Mouse (Mus musculus) frontal cortex, postnatal 14 days (tissue): Measurements from ENCODE around the gene Slc16a11.

ENCODE experiments used
- DNase-seq, 2 experiments: peaks; one replicate each; pipeline ENCODE4 v3.0.0; 2022; ENCODE audit warnings: low spot score in 2 of 2

Slc16a11 gene

GRCm38 (mm10) chr11:70225798-70226601 is 13.4 kb downstream of the Slc16a11 start:
- no peak for DNase-seq

- DNase-seq, result no peak
These were observed 14.0 kb downstream of the Slc16a11 start for GRCm38 (mm10) chr11:70226602-70226890.

DNA sequence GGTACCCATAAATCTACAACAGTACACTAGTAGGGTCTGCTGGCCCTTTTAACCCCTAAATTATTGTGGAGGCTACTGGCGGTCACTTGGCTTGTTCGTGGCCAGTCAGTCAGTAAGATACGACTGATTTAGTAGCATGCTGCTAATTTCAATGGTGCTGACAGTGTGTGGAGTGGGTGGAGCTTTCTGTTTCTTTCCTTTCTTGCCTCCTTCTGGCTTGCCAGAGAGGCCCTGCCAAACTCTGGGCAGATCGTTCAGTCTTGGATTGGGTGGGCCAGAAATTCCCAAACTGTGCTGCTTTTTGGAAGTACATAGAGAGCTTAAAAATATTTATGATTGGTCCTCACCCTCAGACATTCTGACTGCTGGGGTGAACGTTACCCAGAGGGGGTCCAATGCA is 14.6 kb downstream of the Slc16a11 start:
- peak; percentile 39 to 46 for DNase-seq

GRCm38 (mm10) chr11:70227661-70228245 is 15.2 kb downstream of the Slc16a11 start:
- no peak for DNase-seq

DNA sequence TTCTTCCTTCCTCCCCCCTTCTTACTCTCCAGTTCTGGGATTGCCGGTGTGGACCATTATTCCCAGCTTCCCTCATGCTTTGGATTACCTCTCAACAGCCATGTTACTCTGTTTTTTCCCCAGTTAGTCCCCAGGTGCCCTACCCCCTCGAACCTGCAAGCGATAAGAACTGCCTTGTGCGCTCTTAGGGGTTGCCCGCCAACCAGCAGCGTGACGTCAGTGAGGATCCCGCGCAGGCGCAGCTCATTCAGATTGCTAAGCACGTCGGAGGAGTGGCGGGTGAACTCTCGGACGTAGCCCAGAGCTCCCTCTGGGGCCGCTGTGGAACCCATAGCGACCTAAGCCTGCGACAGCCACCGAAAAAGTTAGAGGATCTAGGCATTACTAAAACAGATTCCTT is 16.3 kb downstream of the Slc16a11 start:
- peak; percentile 68 for DNase-seq

GRCm38 (mm10) chr11:70229260-70230010 is 16.9 kb downstream of the Slc16a11 start, which contains the start of gene Bcl6b:
Bcl6b (minus strand) TSS chr11:70229798.
- DNase-seq, result no peak

- DNase-seq, result peak; percentile 52 to 72
These were observed 17.7 kb downstream of the Slc16a11 start for GRCm38 (mm10) chr11:70230239-70230727.

GRCm38 (mm10) chr11:70232546-70232945 is 20.0 kb downstream of the Slc16a11 start:
- peak; percentile 41 to 45 for DNase-seq

DNA sequence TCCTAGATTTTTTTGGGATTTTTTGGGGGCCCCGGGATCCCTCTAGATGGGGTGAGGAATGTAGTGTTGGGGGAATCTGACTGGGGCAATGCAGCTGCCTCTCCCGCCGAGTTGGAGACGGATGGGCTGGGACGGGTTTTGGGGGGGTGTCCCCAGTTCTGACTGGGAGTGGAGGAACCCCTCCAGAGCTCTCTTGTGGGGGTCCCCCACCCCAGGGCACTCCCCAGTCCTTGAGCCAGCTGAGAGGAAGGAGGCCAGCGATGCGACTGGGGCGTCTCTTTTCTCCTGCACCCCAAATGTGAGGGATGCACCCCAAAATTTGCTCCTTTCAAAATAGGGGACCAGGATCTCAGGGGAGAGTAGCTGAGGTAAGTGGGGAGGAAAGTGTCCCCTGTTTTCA is 20.5 kb downstream of the Slc16a11 start:
- no peak for DNase-seq

GRCm38 (mm10) chr11:70234037-70234436 is 21.5 kb downstream of the Slc16a11 start:
- no peak for DNase-seq

- no peak for DNase-seq
These were observed 21.9 kb downstream of the Slc16a11 start for GRCm38 (mm10) chr11:70234497-70234896.

DNA sequence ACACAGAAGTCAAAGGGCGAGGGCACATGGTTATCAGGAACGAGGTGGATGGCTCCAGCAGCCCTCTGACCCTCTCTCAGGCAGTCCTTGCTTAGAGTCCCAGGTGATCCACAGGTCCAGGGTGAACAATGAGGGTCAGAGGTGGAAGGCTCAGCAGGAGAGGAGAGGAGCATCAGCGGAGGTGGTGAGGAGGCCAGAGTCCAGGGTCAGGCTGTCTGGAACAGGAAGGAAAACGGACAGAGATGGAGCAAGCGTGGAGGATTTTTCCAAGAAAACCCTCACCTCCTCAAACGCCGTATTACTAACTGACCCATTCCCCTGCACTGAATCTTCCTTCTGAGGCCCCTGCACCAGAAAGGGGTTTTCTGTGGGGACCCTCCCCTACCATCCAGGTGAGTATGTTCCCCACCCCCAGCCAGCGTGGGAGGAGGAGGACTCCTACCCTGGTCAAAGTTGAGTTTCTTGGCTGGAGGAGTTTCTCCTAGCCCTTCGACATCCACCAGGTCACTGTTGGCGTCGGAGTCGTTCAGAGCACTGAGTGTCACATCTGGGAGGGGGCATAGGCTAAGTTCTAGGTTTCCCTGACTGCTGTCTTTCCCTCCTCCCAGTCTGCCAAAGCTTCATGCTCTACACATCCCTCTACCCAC is 22.8 kb downstream of the Slc16a11 start:
- DNase-seq, result no peak

- DNase-seq, result no peak
These were observed 24.2 kb downstream of the Slc16a11 start for GRCm38 (mm10) chr11:70236717-70237116.

DNA sequence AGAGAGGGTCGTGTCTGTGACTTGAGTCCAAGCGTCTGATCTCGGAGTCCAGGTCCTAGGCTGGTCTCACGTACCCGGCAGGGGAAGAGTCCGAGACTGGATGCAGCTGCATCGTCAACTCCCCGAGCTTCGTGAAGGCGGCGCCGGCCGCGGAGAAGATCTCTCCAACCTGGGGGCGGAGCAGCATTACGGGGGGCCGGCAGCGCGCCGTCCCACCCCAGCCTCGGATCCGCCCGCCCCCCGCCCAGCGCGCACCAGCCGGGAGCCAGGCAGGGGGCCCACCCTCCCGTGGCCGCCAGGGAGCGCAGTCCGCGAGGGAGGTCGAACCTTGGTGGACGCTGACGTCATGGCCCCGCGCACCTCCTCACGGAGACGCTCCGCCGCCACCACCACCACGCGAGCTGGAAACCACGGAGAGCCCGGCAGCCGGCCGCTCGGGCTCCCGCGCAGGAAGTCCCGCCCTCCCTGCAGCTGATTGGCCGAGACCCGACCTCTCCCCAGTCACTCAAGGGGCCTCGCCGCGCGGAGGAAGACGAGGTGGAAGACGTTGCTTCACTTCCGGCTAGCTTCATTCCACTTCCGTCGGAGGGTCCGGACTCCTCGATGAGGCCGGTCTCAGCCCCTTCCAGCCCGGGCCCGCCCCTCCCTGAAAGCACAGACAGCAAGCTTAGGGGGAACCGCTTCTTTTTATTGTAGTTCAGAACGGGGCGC is 25.1 kb downstream of the Slc16a11 start, which contains the start of gene 0610010K14Rik:
Gene 0610010K14Rik (minus strand): TSS at position 458 of the 711 bp plus-strand sequence.
- DNase-seq, result peak; percentile 95 to 96

DNA sequence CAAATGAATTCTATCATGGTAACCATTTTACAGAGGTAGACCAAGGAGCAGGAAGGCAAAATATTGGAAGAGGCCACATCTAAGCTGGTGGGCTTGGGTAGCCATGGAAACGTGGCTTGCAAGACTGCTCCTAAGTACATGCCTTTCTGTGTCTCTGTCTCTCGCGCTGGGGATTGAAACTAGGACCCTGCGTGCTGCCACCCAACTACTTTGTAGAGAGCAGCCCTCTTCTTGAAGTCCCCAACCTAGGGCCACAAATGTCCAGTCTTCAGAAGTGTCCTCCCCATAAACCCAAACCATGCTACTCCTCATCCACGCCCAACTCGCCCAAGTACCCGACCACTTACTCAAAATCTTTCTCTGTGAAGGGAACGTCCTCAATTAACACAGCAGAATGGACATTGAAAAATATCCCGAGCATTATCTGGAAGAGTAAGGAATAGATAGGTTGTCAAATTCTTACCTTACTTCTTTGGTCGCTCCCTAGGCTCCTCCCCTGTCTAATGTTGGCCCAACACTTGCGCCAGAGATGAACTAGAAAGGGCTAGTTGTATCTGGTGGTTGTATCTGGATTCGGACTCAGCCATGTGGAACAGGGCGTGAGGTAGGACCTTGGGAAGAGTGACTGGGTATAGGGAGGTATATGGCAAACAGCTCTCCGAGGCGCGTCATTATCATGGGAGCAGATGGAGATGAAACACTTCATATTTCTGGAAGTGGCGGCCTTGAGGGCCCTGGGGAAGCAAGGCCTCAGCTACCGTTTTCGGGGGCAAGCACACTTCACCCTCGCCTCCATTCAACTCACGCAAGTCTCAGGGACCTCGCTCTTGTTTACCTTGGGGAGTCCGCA is 26.3 kb downstream of the Slc16a11 start:
- no peak for DNase-seq

GRCm38 (mm10) chr11:70239541-70240279 is 27.2 kb downstream of the Slc16a11 start, which contains the start of the genes Gm21988 and Rnasek:
Gm21988 (minus strand) TSS chr11:70239830.
Rnasek (minus strand) TSS chr11:70239842.
- peak; percentile 80 to 84 for DNase-seq

GRCm38 (mm10) chr11:70242591-70242990 is 30.0 kb downstream of the Slc16a11 start:
- no peak for DNase-seq

- DNase-seq, result no peak
These were observed 34.7 kb downstream of the Slc16a11 start for GRCm38 (mm10) chr11:70247136-70247845.

DNA sequence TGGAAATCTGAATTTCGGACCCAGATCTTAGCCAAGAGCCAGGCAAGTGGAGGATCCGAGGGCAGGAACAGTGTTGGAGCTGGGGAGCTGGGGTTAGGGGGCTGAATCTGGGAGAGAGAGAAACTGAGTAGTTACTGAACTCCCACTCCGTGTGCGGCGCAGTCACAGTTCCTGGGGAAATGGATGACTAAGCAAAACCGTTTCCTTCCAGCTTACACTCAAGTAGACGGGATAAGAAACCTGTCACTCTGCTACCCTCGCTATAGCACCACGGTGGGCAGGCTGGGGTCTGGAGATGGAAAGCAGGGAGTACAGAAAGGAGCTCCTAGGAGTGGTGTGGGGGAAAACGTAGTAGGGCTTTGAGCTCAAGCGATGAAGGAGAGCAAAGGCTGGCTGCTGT is 37.6 kb downstream of the Slc16a11 start:
- no peak for DNase-seq
